Mouse (Mus musculus): ENCODE results near the gene C1qtnf3. TPM values are rescaled to one million over a fixed set of nuclear protein-coding genes. Genes with fewer than 3 reads are reported as not detected.

Gene C1qtnf3
- polyA plus RNA-seq, 1 experiment from 2014 or later: 29.0 TPM

GRCm38 (mm10) chr15:11003791-11004190 lies 51.7 kb downstream of the C1qtnf3 start:
- H3K9ac ChIP-seq: no peak overlapping the region
- no peaks in the 10 kb centered on the region for H3K4me1 ChIP-seq (replicated peaks)
- no peak overlapping the region for H3K4me2 ChIP-seq
- ATAC-seq (ENCODE audit: low read depth): no peak
- WGBS: 95% methylated on average over 4 of the region's 4 CpGs
- no peak overlapping the region for H3K27ac ChIP-seq (replicated peaks)
- no peak overlapping the region for H3K4me3 ChIP-seq
- no peaks in the 10 kb centered on the region for H3K27me3 ChIP-seq
- no peaks in the 10 kb centered on the region for H3K36me3 ChIP-seq
- no peaks in the 10 kb centered on the region for H3K9me3 ChIP-seq

- H3K9me3 ChIP-seq: no peaks in the 10 kb centered on the region
- H3K4me3 ChIP-seq: no peak overlapping the region
- no peak overlapping the region for H3K9ac ChIP-seq
- ATAC-seq (ENCODE audit: low read depth): no peak
- 91% methylated on average over 6 of the region's 6 CpGs for WGBS
- no peak overlapping the region for H3K27ac ChIP-seq (replicated peaks)
- H3K36me3 ChIP-seq: no peaks in the 10 kb centered on the region
- no peaks in the 10 kb centered on the region for H3K4me1 ChIP-seq (replicated peaks)
- no peak overlapping the region for H3K4me2 ChIP-seq
- H3K27me3 ChIP-seq: no peaks in the 10 kb centered on the region
Observed at GRCm38 (mm10) chr15:11004646-11005045, 52.5 kb downstream of the C1qtnf3 start.

GRCm38 (mm10) chr15:11008756-11009155 lies 56.6 kb downstream of the C1qtnf3 start:
- no peak overlapping the region for H3K4me3 ChIP-seq
- H3K36me3 ChIP-seq: no peaks in the 10 kb centered on the region
- no peaks in the 10 kb centered on the region for H3K9me3 ChIP-seq
- 29% methylated on average over 5 of the region's 5 CpGs for WGBS
- no peaks in the 10 kb centered on the region for H3K4me1 ChIP-seq (replicated peaks)
- no peak for ATAC-seq (ENCODE audit: low read depth)
- H3K27ac ChIP-seq (replicated peaks): no peak overlapping the region
- H3K9ac ChIP-seq: no peak overlapping the region
- H3K4me2 ChIP-seq: no peak overlapping the region
- no peaks in the 10 kb centered on the region for H3K27me3 ChIP-seq

GRCm38 (mm10) chr15:11010976-11011548 lies 58.9 kb downstream of the C1qtnf3 start:
- no peak for ATAC-seq (ENCODE audit: low read depth)
- H3K27ac ChIP-seq (replicated peaks): no peak overlapping the region
- H3K27me3 ChIP-seq: no peaks in the 10 kb centered on the region
- H3K4me1 ChIP-seq (replicated peaks): no peaks in the 10 kb centered on the region
- H3K4me2 ChIP-seq: no peak overlapping the region
- H3K9me3 ChIP-seq: no peaks in the 10 kb centered on the region
- H3K36me3 ChIP-seq: no peaks in the 10 kb centered on the region
- no peak overlapping the region for H3K4me3 ChIP-seq
- no peak overlapping the region for H3K9ac ChIP-seq
- 93% methylated on average over 11 of the region's 11 CpGs for WGBS

- Histone ChIP-seq H3K36me3 (no peaks in the 10 kb centered on the region), H3K9ac (no peak overlapping the region), H3K9me3 (no peaks in the 10 kb centered on the region), H3K27ac (replicated peaks) (no peak overlapping the region), H3K4me1 (replicated peaks) (no peaks in the 10 kb centered on the region), H3K4me2 (no peak overlapping the region), H3K27me3 (no peaks in the 10 kb centered on the region), H3K4me3 (no peak overlapping the region)
- no peak for ATAC-seq (ENCODE audit: low read depth)
- WGBS: 74% methylated on average over 2 of the region's 2 CpGs
Observed at GRCm38 (mm10) chr15:11014931-11015330, 62.8 kb downstream of the C1qtnf3 start.

- Histone ChIP-seq H3K9ac (no peak overlapping the region), H3K4me3 (no peak overlapping the region), H3K27me3 (no peaks in the 10 kb centered on the region), H3K9me3 (no peaks in the 10 kb centered on the region), H3K27ac (replicated peaks) (no peak overlapping the region), H3K36me3 (no peaks in the 10 kb centered on the region), H3K4me2 (no peak overlapping the region), H3K4me1 (replicated peaks) (no peaks in the 10 kb centered on the region)
- 80% methylated on average over 4 of the region's 4 CpGs for WGBS
- no peak for ATAC-seq (ENCODE audit: low read depth)
Observed at GRCm38 (mm10) chr15:11026801-11027561, 74.8 kb downstream of the C1qtnf3 start.

Other genes with a start within 250 kb of the C1qtnf3 start
- 19.9 and 28.0 TPM in 2 replicates for gene Rai14, start 237.7 kb upstream of the C1qtnf3 start, polyA plus RNA-seq (2015; fragmentation: Nextera tagmentation; extraction: Ambion mirVana)
- 13.8 and 15.6 TPM in 2 replicates for gene Amacr, start 29.4 kb downstream of the C1qtnf3 start, polyA plus RNA-seq (2015; fragmentation: Nextera tagmentation; extraction: Ambion mirVana)
- not detected in 2 replicates for gene Slc45a2, start 48.4 kb downstream of the C1qtnf3 start, polyA plus RNA-seq (2015; fragmentation: Nextera tagmentation; extraction: Ambion mirVana)
- 0.95 and 1.4 TPM in 2 replicates for gene Rxfp3, start 85.7 kb downstream of the C1qtnf3 start, polyA plus RNA-seq (2015; fragmentation: Nextera tagmentation; extraction: Ambion mirVana)
- gene Adamts12, start 112.5 kb downstream of the C1qtnf3 start, polyA plus RNA-seq (2015; fragmentation: Nextera tagmentation; extraction: Ambion mirVana): 2.0 and 2.2 TPM in 2 replicates

All from neural tube, embryonic 13.5 days (tissue).